In genomic region chr3:51685539-51685938, GRCm38 (mm10) we compare ENCODE assay signal across 16 mouse cellular contexts. TPM values are rescaled to one million over a fixed set of nuclear protein-coding genes. Genes with fewer than 3 reads are reported as not detected.
DNase-seq lines count a peak whose midpoint lies in the region; TF ChIP-seq lines count a peak whose summit lies in the region.
"Had no signal": no experiment of that assay in that cellular context is flagged by ENCODE, and none has a peak within 500 bp of the region (broad histone marks: within the 10 kb centered on the region; RNA-seq: fewer than 3 reads in every experiment).

No protein-coding gene starts in this region.

- H3K4me3 ChIP-seq in CH12.LX (replicated peaks in 1 of 3; ENCODE audit: low read depth in 2 of 3, low read length in 2 of 3, poor library complexity in 1 of 3): no peak overlapping the region

- H3K9ac ChIP-seq in CH12.LX (ENCODE audit: insufficient read depth, low read depth): 0 out of 2 replicates have a peak overlapping the region, but pooled peaks have one; percentile 49

- no peak; the same call in 1 of the 2 replicates for TF ChIP-seq RAD21 in CH12.LX (IDR thresholded peaks at IDR 0.05; ENCODE audit: low read depth, low read length)

- H3K27ac ChIP-seq in CH12.LX (ENCODE audit: insufficient read depth, low read depth): no peak overlapping the region

- H3K27me3 ChIP-seq in CH12.LX (replicated peaks): no peaks in the 10 kb centered on the region
- H3K27me3 ChIP-seq: Patski had no signal

- dilution Hi-C loops in CH12.LX (cut with MboI; ENCODE audit: extremely low pct_ligation_motif_present, extremely low pct_unique_long_range_greater_than_20kb, low sequenced_read_pairs): no loop called here

- H3K79me2 ChIP-seq in CH12.LX (replicated peaks; ENCODE audit: control insufficient read depth, extremely low read depth, insufficient read depth, poor library complexity, severe bottlenecking): no peaks in the 10 kb centered on the region

- peaks cover 3 to 48% of the 10 kb centered on the region in 2 experiments for H3K36me3 ChIP-seq in CH12.LX (replicated peaks in 1 of 2; ENCODE audit: control insufficient read depth in 1 of 2, insufficient read depth in 1 of 2, low read length in 1 of 2)
- H3K36me3 ChIP-seq: G1E had no signal

- peaks cover 5 to 10% of the 10 kb centered on the region in 2 experiments for H3K4me1 ChIP-seq in CH12.LX (ENCODE audit: control insufficient read depth in 1 of 2, insufficient read depth in 2 of 2)

- TF ChIP-seq POLR2A in CH12.LX (IDR thresholded peaks at IDR 0.05; ENCODE audit: low read depth, low read length): peak; percentile 39; the same call in 1 of the 2 replicates

- DNase-seq in CH12.LX (ENCODE audit: extremely low read depth): peak; percentile 64
- no peak for DNase-seq in left cerebral cortex, adult 18-20 months (ENCODE audit: low spot score in 2 of 2)
- DNase-seq: adrenal gland, adult 2 months; adrenal gland, adult 8-10 months; adrenal gland, postnatal 10 days; adrenal gland, postnatal 14 days; adrenal gland, postnatal 25 days; adrenal gland, postnatal 36 days; B cell, adult 2 months; cerebellum, adult 11 months; cerebellum, adult 11-12 months; cerebellum, adult 18-20 months; cerebellum, adult 2 months; cerebellum, adult 8-10 months had no signal

- in situ Hi-C loops in CH12.LX (cut with MboI; ENCODE audit: low pct_ligation_motif_present, low pct_unique_long_range_greater_than_20kb, low sequenced_read_pairs): no loop called here

- TF ChIP-seq EP300 in CH12.LX (IDR thresholded peaks at IDR 0.05; ENCODE audit: low read length): peak; percentile 71

- TF ChIP-seq CTCF in CH12.LX (conservative IDR thresholded peaks at IDR 0.05 in 1 of 2, IDR thresholded peaks at IDR 0.05 in 1 of 2; ENCODE audit: low read depth in 2 of 2, low read length in 2 of 2): no peak

- no peaks in the 10 kb centered on the region for H3K9me3 ChIP-seq in CH12.LX (replicated peaks; ENCODE audit: low read length)

- H3K4me2 ChIP-seq in CH12.LX (ENCODE audit: insufficient read depth, low read depth, poor library complexity, severe bottlenecking): peak overlapping the region; percentile 25

TF ChIP-seq in CH12.LX, 34 proteins besides CTCF, POLR2A, EP300 and RAD21:
- TF ChIP-seq NRF1 (IDR thresholded peaks at IDR 0.05; ENCODE audit: low read depth, low read length): no peak
- TF ChIP-seq BHLHE40 (IDR thresholded peaks at IDR 0.05; ENCODE audit: low read depth, low read length): peak; percentile 72
- TF ChIP-seq IRF4 (IDR thresholded peaks at IDR 0.05; ENCODE audit: low read depth, low read length): peak; percentile 88
- TF ChIP-seq MYC (IDR thresholded peaks at IDR 0.05; ENCODE audit: low read depth, low read length): peak; percentile 51; the same call in 1 of the 2 replicates
- TF ChIP-seq JUND (conservative IDR thresholded peaks at IDR 0.05; ENCODE audit: low read depth, low read length): 0 out of 2 replicates have a peak, but pooled peaks have one; percentile 8
- TF ChIP-seq NELFE (IDR thresholded peaks at IDR 0.05; ENCODE audit: low read depth, low read length): no peak
- TF ChIP-seq MAFK (IDR thresholded peaks at IDR 0.05; ENCODE audit: insufficient replicate concordance, low read length): 0 out of 2 replicates have a peak, but pooled peaks have one; percentile 16
- no peak for TF ChIP-seq ZKSCAN1 (IDR thresholded peaks at IDR 0.05; ENCODE audit: borderline replicate concordance, low read depth, low read length)
- TF ChIP-seq USF1 (IDR thresholded peaks at IDR 0.05; ENCODE audit: low read depth, low read length): peak; percentile 50
- TF ChIP-seq JUN (IDR thresholded peaks at IDR 0.05; ENCODE audit: insufficient read depth, low read depth, low read length): peak; percentile 27; the same call in 1 of the 2 replicates
- peak; percentile 27; the same call in 1 of the 2 replicates for TF ChIP-seq MAX (IDR thresholded peaks at IDR 0.05; ENCODE audit: low read length)
- TF ChIP-seq TBP (conservative IDR thresholded peaks at IDR 0.05; ENCODE audit: low read depth, low read length): peak; percentile 47; the same call in 1 of the 2 replicates
- peak; percentile 77 for TF ChIP-seq ETS1 (conservative IDR thresholded peaks at IDR 0.05; ENCODE audit: low read depth, low read length)

RNA-seq across cellular contexts. Expression of gene Mgst2, which starts 25.4 kb away (rescaled TPM):
- 48.8 and 51.4 TPM in 2 replicates for total RNA-seq in CH12.LX (2012; rRNA removed)
- total RNA-seq in CH12.LX (2014; rRNA removed): 62.7 and 76.0 TPM in 2 replicates
- polyA plus RNA-seq in CH12.LX (2012; ENCODE audit: insufficient read length, low read depth): 131 and 147 TPM in 2 replicates
- total RNA-seq in left cerebral cortex, adult 18-20 months (2021): not detected

Comparison
In these comparisons a context has a peak if more than half of its experiments do, and no peak if none do; other contexts are left out.
1. RNA of gene Mgst2, which starts 25.4 kb away (total RNA-seq): 48.8 to 76.0 TPM in CH12.LX; not detected in left cerebral cortex, adult 18-20 months; every median in the first group is over 10 times any median in the second.